Mouse (Mus musculus) stomach, embryonic 14.5 days (tissue): ENCODE data around the gene Abcb4. TPM values are rescaled to one million over a fixed set of nuclear protein-coding genes. Genes with fewer than 3 reads are reported as not detected.

Experiments
- ATAC-seq: fragments of 200-750 bp; cut with Nextera tagmentation; 2 replicates; pipeline ENCODE4 v1.8.0; 2017; ENCODE audit warnings: low read depth, moderate TSS enrichment; ENCODE audit not compliant: insufficient number of reproducible peaks, insufficient read depth, low FRiP score
- H3K27ac ChIP-seq: fragments of 300-500 bp; sonication (generic); 2 replicates; pipeline ENCODE4 v1.5.1; 2014; ENCODE audit warnings: mild to moderate bottlenecking, low read length, moderate library complexity, mixed read lengths
- H3K27me3 ChIP-seq: fragments of 300-500 bp; sonication (generic); 2 replicates; pipeline ENCODE4 v1.6.1; 2014; ENCODE audit warnings: low read length, control low read depth, mixed read lengths; ENCODE audit not compliant: control insufficient read depth, insufficient read depth
- H3K36me3 ChIP-seq: fragments of 300-500 bp; sonication (generic); 2 replicates; pipeline ENCODE4 v1.6.1; 2014; ENCODE audit warnings: mild to moderate bottlenecking, control low read depth, low read length, moderate library complexity, mixed read lengths; ENCODE audit not compliant: control insufficient read depth, insufficient read depth
- H3K4me1 ChIP-seq: fragments of 300-500 bp; sonication (generic); 2 replicates; pipeline ENCODE4 v1.6.1; 2014; ENCODE audit warnings: low read length, control low read depth, mixed read lengths; ENCODE audit not compliant: control insufficient read depth, insufficient read depth
- H3K4me2 ChIP-seq: fragments of 300-500 bp; sonication (generic); replicated peaks from 2 replicates; pipeline ENCODE4 v1.6.1; 2014; ENCODE audit warnings: low read depth, low read length, control low read depth
- H3K4me3 ChIP-seq: fragments of 300-500 bp; sonication (generic); 2 replicates; pipeline ENCODE4 v1.5.1; 2014; ENCODE audit warnings: low read depth, low read length, control low read depth
- H3K9ac ChIP-seq: fragments of 300-500 bp; sonication (generic); replicated peaks from 2 replicates; pipeline ENCODE4 v1.6.1; 2014; ENCODE audit warnings: low read depth, mild to moderate bottlenecking, control low read depth, low read length, moderate library complexity, mixed read lengths
- H3K9me3 ChIP-seq: fragments of 300-500 bp; sonication (generic); 2 replicates; pipeline ENCODE4 v1.6.1; 2016; ENCODE audit warnings: low read depth, low read length, control low read depth; ENCODE audit not compliant: control insufficient read depth
- WGBS: fragments of 180-500 bp; shearing (Covaris S2); extraction: QIAGEN DNeasy Blood & Tissue Kit; methylation state at CpG from one replicate; pipeline ENCODE4 v1.1.7; 2014; 5-methylcytosine and 5-hydroxymethylcytosine counted together
- polyA plus RNA-seq: library from polyadenylated mRNA; unstranded; fragments of >200 nt; fragmentation: Nextera tagmentation; extraction: Ambion mirVana; gene quantifications from 2 replicates; pipeline ENCODE4 v1.2.1, GENCODE M21; 2014

Abcb4 gene
- polyA plus RNA-seq, 1 experiment from 2014 or later: 1.1 TPM

GRCm38 (mm10) chr5:8868019-8868418 is 25.5 kb upstream of the Abcb4 start:
- Histone ChIP-seq H3K9ac (no peak overlapping the region), H3K27me3 (no peaks in the 10 kb centered on the region), H3K4me3 (no peak overlapping the region), H3K9me3 (no peaks in the 10 kb centered on the region), H3K36me3 (no peaks in the 10 kb centered on the region), H3K27ac (no peak overlapping the region), H3K4me1 (no peaks in the 10 kb centered on the region), H3K4me2 (no peak overlapping the region)
- ATAC-seq: no peak; the same call in 1 of the 2 replicates
- 19% methylated on average over 1 of the region's 1 CpGs for WGBS

- no peak overlapping the region for H3K9ac ChIP-seq
- no peaks in the 10 kb centered on the region for H3K36me3 ChIP-seq
- no peak overlapping the region for H3K4me2 ChIP-seq
- H3K27ac ChIP-seq: no peak overlapping the region
- no peaks in the 10 kb centered on the region for H3K4me1 ChIP-seq
- H3K27me3 ChIP-seq: no peaks in the 10 kb centered on the region
- no peaks in the 10 kb centered on the region for H3K9me3 ChIP-seq
- ATAC-seq: no peak
- H3K4me3 ChIP-seq: no peak overlapping the region
- 78% methylated on average over 6 of the region's 6 CpGs for WGBS
These were observed 20.3 kb upstream of the Abcb4 start for GRCm38 (mm10) chr5:8872979-8873915.

- Histone ChIP-seq H3K4me3 (no peak overlapping the region), H3K36me3 (no peaks in the 10 kb centered on the region), H3K27ac (no peak overlapping the region), H3K4me2 (no peak overlapping the region), H3K9me3 (no peaks in the 10 kb centered on the region), H3K9ac (no peak overlapping the region), H3K27me3 (no peaks in the 10 kb centered on the region), H3K4me1 (no peaks in the 10 kb centered on the region)
- ATAC-seq: no peak
- 77% methylated on average over 2 of the region's 2 CpGs for WGBS
These were observed 16.4 kb upstream of the Abcb4 start for GRCm38 (mm10) chr5:8877086-8877485.

GRCm38 (mm10) chr5:8877800-8878199 is 15.7 kb upstream of the Abcb4 start:
- WGBS: 68% methylated on average over 5 of the region's 5 CpGs
- Histone ChIP-seq H3K4me3 (no peak overlapping the region), H3K36me3 (no peaks in the 10 kb centered on the region), H3K27ac (no peak overlapping the region), H3K4me1 (no peaks in the 10 kb centered on the region), H3K4me2 (no peak overlapping the region), H3K27me3 (no peaks in the 10 kb centered on the region), H3K9me3 (no peaks in the 10 kb centered on the region), H3K9ac (no peak overlapping the region)
- ATAC-seq: no peak

DNA sequence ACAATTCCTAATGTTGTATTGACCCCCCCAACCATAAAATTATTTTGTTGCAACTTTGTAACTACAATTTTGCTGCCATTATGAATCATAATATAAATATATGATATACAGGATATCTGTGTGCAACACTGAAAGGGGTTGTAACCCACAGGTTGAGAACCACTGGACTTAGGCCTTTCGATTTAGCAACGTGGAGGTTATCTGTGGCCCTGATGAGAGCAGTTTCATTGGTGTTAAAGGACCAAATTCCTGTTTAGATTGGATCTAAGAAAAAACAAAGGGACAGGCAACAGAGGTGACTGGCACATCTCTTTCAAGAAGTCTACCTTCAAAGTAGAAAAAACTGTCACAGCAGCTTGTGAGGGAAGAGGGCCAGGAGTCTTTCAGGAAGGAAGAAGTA is 7.7 kb upstream of the Abcb4 start:
- no peaks in the 10 kb centered on the region for H3K27me3 ChIP-seq
- no peaks in the 10 kb centered on the region for H3K9me3 ChIP-seq
- H3K4me1 ChIP-seq: no peaks in the 10 kb centered on the region
- no peak overlapping the region for H3K4me2 ChIP-seq
- H3K36me3 ChIP-seq: no peaks in the 10 kb centered on the region
- no peak for ATAC-seq
- H3K9ac ChIP-seq: no peak overlapping the region
- H3K27ac ChIP-seq: no peak overlapping the region
- WGBS: 88% methylated on average over 2 of the region's 2 CpGs
- no peak overlapping the region for H3K4me3 ChIP-seq

GRCm38 (mm10) chr5:8894104-8894425 is 548 bp downstream of the Abcb4 start:
- 7% methylated on average over 15 of the region's 15 CpGs for WGBS
- Histone ChIP-seq H3K9ac (no peak overlapping the region), H3K27ac (no peak overlapping the region), H3K27me3 (no peaks in the 10 kb centered on the region), H3K36me3 (no peaks in the 10 kb centered on the region), H3K9me3 (no peaks in the 10 kb centered on the region), H3K4me1 (no peaks in the 10 kb centered on the region), H3K4me3 (peak overlapping the region; percentile 57), H3K4me2 (peak overlapping the region; percentile 96)
- no peak for ATAC-seq

DNA sequence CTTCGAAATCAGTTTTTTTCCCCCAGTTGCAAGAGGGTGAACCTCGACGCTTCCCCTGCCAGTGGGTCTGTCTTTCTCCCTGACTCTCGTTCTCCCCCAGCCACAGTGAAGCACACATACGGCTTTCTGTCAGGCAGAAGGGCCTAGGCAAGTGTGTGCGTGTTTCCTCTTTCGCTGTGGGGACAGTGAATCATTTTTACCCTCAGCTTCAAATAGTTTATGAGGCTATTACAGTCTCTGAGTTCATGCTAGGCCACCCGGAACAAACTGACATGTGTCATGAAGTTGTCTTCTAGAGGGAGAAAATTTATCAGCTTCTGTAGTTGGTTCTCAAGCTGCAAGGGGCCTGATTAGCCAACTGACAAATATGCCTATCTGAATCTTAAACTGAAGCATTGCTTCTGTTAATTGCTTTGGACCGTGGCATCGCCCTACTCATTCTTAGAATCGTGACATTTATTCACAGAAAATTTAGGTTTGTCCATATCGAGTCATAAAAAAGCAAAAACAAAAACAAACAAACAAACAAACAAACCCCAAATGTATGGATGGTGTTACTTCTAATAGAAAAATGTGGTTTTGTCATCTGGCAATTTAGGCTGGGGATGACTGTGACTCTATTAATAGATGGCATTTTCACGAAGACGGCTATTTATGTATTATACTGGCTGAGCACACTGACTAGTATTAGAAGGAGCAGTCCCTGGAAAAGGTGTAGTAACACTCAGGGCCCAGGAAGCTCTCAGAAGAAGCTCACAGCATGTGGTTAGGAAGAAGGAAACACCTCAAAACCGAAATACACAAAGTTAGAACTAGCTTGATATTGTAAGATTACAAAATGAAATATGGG is 1.3 kb downstream of the Abcb4 start:
- no peak for ATAC-seq
- Histone ChIP-seq H3K4me1 (no peaks in the 10 kb centered on the region), H3K4me2 (no peak overlapping the region), H3K36me3 (no peaks in the 10 kb centered on the region), H3K9ac (no peak overlapping the region), H3K4me3 (no peak overlapping the region), H3K27me3 (no peaks in the 10 kb centered on the region), H3K27ac (no peak overlapping the region), H3K9me3 (no peaks in the 10 kb centered on the region)
- WGBS: 70% methylated on average over 15 of the region's 15 CpGs

DNA sequence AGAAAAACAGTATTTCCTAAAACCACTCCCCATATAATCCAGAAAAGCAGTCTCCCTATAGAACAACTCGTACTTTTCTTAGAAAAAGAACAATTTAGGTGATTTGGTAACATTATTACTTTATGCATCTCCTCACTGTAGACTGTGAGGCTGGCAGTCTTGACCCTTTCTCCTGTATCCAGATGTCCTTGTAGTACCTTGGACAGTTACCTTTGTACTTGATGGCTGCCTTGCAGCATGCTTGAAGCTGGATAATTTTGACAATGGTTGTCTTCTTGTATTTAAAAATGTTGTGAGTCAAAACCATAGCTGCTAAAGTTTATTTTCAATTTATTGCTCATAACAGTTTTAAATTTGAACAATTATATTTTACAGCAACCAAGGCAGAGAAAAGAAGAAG is 2.7 kb downstream of the Abcb4 start:
- Histone ChIP-seq H3K4me1 (no peaks in the 10 kb centered on the region), H3K9ac (no peak overlapping the region), H3K36me3 (no peaks in the 10 kb centered on the region), H3K27me3 (no peaks in the 10 kb centered on the region), H3K4me3 (no peak overlapping the region), H3K4me2 (no peak overlapping the region), H3K9me3 (no peaks in the 10 kb centered on the region), H3K27ac (no peak overlapping the region)
- WGBS: 77% methylated on average over 1 of the region's 1 CpGs
- no peak for ATAC-seq
